Mouse (Mus musculus): Measurements from ENCODE around the gene Sgca. TPM values are rescaled to one million over a fixed set of nuclear protein-coding genes. Genes with fewer than 3 reads are reported as not detected.

The Sgca gene
- polyA plus RNA-seq, 1 experiment from 2014 or later = 0.77 TPM

DNA sequence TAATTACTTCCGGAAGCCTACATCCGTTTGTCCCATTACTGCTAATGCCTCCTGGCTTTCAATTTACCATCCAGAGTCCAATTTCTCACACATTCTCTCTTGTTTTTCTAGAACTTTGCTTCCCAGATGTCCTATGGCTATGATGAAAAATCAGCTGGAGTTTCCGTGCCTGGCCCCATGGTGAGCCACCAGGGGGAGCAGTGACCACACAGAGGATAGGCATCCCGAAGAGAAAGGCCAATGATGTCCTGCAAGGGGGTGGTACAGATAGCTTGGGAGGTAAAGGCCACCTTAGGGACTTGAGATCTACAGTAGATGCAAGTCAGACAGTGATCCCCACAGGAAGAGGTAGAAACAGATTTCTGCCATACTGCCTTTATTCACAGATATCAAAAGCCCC, 36.8 kb downstream of the Sgca start:
- Histone ChIP-seq H3K4me2 (peak overlapping the region; percentile 17; the same call in 1 of the 2 replicates), H3K27ac (replicated peaks) (no peak overlapping the region), H3K4me1 (peaks cover 23% of the 10 kb centered on the region), H3K9me3 (replicated peaks) (no peaks in the 10 kb centered on the region), H3K4me3 (replicated peaks) (no peak overlapping the region), H3K36me3 (no peaks in the 10 kb centered on the region), H3K27me3 (replicated peaks) (peaks cover 63% of the 10 kb centered on the region), H3K9ac (replicated peaks) (no peak overlapping the region)
- WGBS = 19% methylated on average over 4 of the region's 4 CpGs
- no peak for ATAC-seq (ENCODE audit: low FRiP score)

GRCm38 (mm10) chr11:94938296-94938695, 37.8 kb downstream of the Sgca start:
- no peak overlapping the region for H3K27ac ChIP-seq (replicated peaks)
- H3K4me1 ChIP-seq = peaks cover 23% of the 10 kb centered on the region
- 22% methylated on average over 9 of the region's 9 CpGs for WGBS
- no peaks in the 10 kb centered on the region for H3K9me3 ChIP-seq (replicated peaks)
- peak overlapping the region; percentile 34; the same call in 1 of the 2 replicates for H3K4me3 ChIP-seq (replicated peaks)
- no peaks in the 10 kb centered on the region for H3K36me3 ChIP-seq
- H3K27me3 ChIP-seq (replicated peaks) = peaks cover 71% of the 10 kb centered on the region
- H3K4me2 ChIP-seq = peak overlapping the region; percentile 59
- no peak for ATAC-seq (ENCODE audit: low FRiP score)
- H3K9ac ChIP-seq (replicated peaks) = no peak overlapping the region

DNA sequence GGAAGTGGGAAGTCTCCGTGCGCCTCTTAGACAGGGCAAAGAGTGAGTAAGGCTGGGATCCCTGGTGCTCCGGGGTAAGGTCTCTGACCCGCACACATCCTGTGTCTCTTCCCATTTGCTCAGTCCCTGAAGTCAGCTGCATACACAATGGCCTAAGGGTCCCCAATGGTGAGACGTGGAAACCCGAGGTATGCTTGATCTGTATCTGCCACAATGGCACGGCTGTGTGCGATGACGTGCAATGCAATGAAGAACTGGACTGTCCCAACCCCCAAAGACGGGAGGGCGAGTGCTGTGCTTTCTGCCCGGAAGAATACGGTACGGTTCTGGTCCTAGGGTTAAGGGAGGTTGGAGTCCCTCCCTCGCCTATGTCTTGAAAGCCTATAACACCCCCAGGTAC, 38.3 kb downstream of the Sgca start:
- 0 out of 2 replicates have a peak overlapping the region, but pooled peaks have one; percentile 5 for H3K9ac ChIP-seq (replicated peaks)
- peak overlapping the region; percentile 59 for H3K4me2 ChIP-seq
- H3K27me3 ChIP-seq (replicated peaks) = peaks cover 75% of the 10 kb centered on the region
- ATAC-seq (ENCODE audit: low FRiP score) = peak; percentile 23; the same call in 1 of the 2 replicates
- peak overlapping the region; percentile 34 for H3K4me3 ChIP-seq (replicated peaks)
- H3K4me1 ChIP-seq = peaks cover 23% of the 10 kb centered on the region
- H3K36me3 ChIP-seq = no peaks in the 10 kb centered on the region
- WGBS = 3% methylated on average over 15 of the region's 15 CpGs
- H3K9me3 ChIP-seq (replicated peaks) = no peaks in the 10 kb centered on the region
- no peak overlapping the region for H3K27ac ChIP-seq (replicated peaks)

- Histone ChIP-seq H3K27ac (replicated peaks) (no peak overlapping the region), H3K27me3 (replicated peaks) (peaks cover 75% of the 10 kb centered on the region), H3K4me2 (peak overlapping the region; percentile 59), H3K9me3 (replicated peaks) (no peaks in the 10 kb centered on the region), H3K4me3 (replicated peaks) (peak overlapping the region; percentile 34), H3K36me3 (no peaks in the 10 kb centered on the region), H3K4me1 (peaks cover 23% of the 10 kb centered on the region), H3K9ac (replicated peaks) (0 out of 2 replicates have a peak overlapping the region, but pooled peaks have one; percentile 5)
- peak; percentile 16; the same call in 1 of the 2 replicates for ATAC-seq (ENCODE audit: low FRiP score)
- 1% methylated on average over 18 of the region's 18 CpGs for WGBS
These were observed 38.8 kb downstream of the Sgca start for GRCm38 (mm10) chr11:94937335-94937781.

DNA sequence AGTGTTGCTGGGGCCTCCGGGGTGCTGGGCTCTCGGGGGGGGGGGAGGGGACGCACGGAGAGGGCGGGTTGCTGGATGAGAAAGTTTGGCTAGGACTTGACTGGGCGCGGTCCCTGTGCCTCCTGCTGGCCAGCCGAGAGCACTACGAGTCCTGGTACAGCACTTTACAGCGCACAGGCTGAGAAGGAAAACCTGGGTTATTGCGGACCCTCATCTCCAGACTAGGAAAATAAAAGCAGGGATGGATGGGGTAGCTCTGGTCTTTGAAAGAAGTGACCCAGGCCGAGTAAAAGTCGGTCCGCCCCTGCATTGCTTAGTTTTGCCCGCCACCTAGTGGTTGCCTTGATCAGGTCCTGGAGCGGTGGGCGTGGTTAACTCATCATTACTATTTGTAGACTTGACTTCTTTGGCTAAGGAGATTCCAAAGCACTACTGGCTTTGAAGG, 39.3 kb downstream of the Sgca start:
- no peaks in the 10 kb centered on the region for H3K9me3 ChIP-seq (replicated peaks)
- H3K9ac ChIP-seq (replicated peaks) = 0 out of 2 replicates have a peak overlapping the region, but pooled peaks have one; percentile 20
- H3K27me3 ChIP-seq (replicated peaks) = peaks cover 72% of the 10 kb centered on the region
- H3K36me3 ChIP-seq = no peaks in the 10 kb centered on the region
- H3K4me3 ChIP-seq (replicated peaks) = peak overlapping the region; percentile 34
- H3K4me2 ChIP-seq = peak overlapping the region; percentile 59
- WGBS = 2% methylated on average over 14 of the region's 17 CpGs
- peak; percentile 80 for ATAC-seq (ENCODE audit: low FRiP score)
- H3K4me1 ChIP-seq = peaks cover 23% of the 10 kb centered on the region
- peak overlapping the region; percentile 48; the same call in 1 of the 2 replicates for H3K27ac ChIP-seq (replicated peaks)

GRCm38 (mm10) chr11:94936045-94936444, 40.1 kb downstream of the Sgca start, which contains the start of gene Col1a1:
Gene Col1a1 (plus strand): TSS chr11:94936224.
- Histone ChIP-seq H3K36me3 (no peaks in the 10 kb centered on the region), H3K9me3 (replicated peaks) (no peaks in the 10 kb centered on the region), H3K4me3 (replicated peaks) (peak within 1 kb of the TSS; percentile 34), H3K27ac (replicated peaks) (peak within 1 kb of the TSS; percentile 48; the same call in 1 of the 2 replicates), H3K4me2 (peak within 1 kb of the TSS; percentile 59), H3K9ac (replicated peaks) (0 out of 2 replicates have a peak within 1 kb of the TSS, but pooled peaks have one; percentile 20), H3K4me1 (peaks cover 23% of the 10 kb centered on the region), H3K27me3 (replicated peaks) (peaks cover 66% of the 10 kb centered on the region)
- ATAC-seq (ENCODE audit: low FRiP score) = no peak
- 12% methylated on average over 19 of the region's 19 CpGs for WGBS

- no peak for ATAC-seq (ENCODE audit: low FRiP score)
- H3K9ac ChIP-seq (replicated peaks) = no peak overlapping the region
- no peaks in the 10 kb centered on the region for H3K9me3 ChIP-seq (replicated peaks)
- H3K4me1 ChIP-seq = peaks cover 23% of the 10 kb centered on the region
- H3K4me3 ChIP-seq (replicated peaks) = no peak overlapping the region
- WGBS = 35% methylated on average over 11 of the region's 11 CpGs
- no peak overlapping the region for H3K27ac ChIP-seq (replicated peaks)
- peaks cover 64% of the 10 kb centered on the region for H3K27me3 ChIP-seq (replicated peaks)
- no peaks in the 10 kb centered on the region for H3K36me3 ChIP-seq
- H3K4me2 ChIP-seq = no peak overlapping the region
These were observed 41.6 kb downstream of the Sgca start for GRCm38 (mm10) chr11:94934526-94934925.

- H3K9me3 ChIP-seq (replicated peaks) = no peaks in the 10 kb centered on the region
- no peaks in the 10 kb centered on the region for H3K36me3 ChIP-seq
- peaks cover 30% of the 10 kb centered on the region for H3K4me1 ChIP-seq
- H3K9ac ChIP-seq (replicated peaks) = no peak overlapping the region
- H3K27me3 ChIP-seq (replicated peaks) = peaks cover 56% of the 10 kb centered on the region
- ATAC-seq (ENCODE audit: low FRiP score) = no peak
- H3K27ac ChIP-seq (replicated peaks) = no peak overlapping the region
- WGBS = 29% methylated on average over 8 of the region's 8 CpGs
- H3K4me3 ChIP-seq (replicated peaks) = no peak overlapping the region
- no peak overlapping the region; the same call in 1 of the 2 replicates for H3K4me2 ChIP-seq
These were observed 42.5 kb downstream of the Sgca start for GRCm38 (mm10) chr11:94933584-94933983.

- Histone ChIP-seq H3K4me1 (peaks cover 8% of the 10 kb centered on the region; the same call in 1 of the 2 replicates), H3K27ac (replicated peaks) (no peak overlapping the region), H3K4me3 (replicated peaks) (no peak overlapping the region), H3K4me2 (no peak overlapping the region), H3K27me3 (replicated peaks) (peaks cover 24% of the 10 kb centered on the region), H3K9ac (replicated peaks) (no peak overlapping the region), H3K9me3 (replicated peaks) (no peaks in the 10 kb centered on the region), H3K36me3 (no peaks in the 10 kb centered on the region)
- WGBS = 61% methylated on average over 4 of the region's 4 CpGs
- ATAC-seq (ENCODE audit: low FRiP score) = no peak
These were observed 46.0 kb downstream of the Sgca start for GRCm38 (mm10) chr11:94930151-94930550.

GRCm38 (mm10) chr11:94929599-94929998, 46.5 kb downstream of the Sgca start:
- Histone ChIP-seq H3K9ac (replicated peaks) (no peak overlapping the region), H3K4me1 (peaks cover 8% of the 10 kb centered on the region; the same call in 1 of the 2 replicates), H3K9me3 (replicated peaks) (no peaks in the 10 kb centered on the region), H3K4me3 (replicated peaks) (no peak overlapping the region), H3K27me3 (replicated peaks) (peaks cover 19% of the 10 kb centered on the region), H3K27ac (replicated peaks) (no peak overlapping the region), H3K36me3 (no peaks in the 10 kb centered on the region), H3K4me2 (no peak overlapping the region)
- no peak for ATAC-seq (ENCODE audit: low FRiP score)
- WGBS = 65% methylated on average over 9 of the region's 9 CpGs

GRCm38 (mm10) chr11:94928820-94929219, 47.3 kb downstream of the Sgca start:
- Histone ChIP-seq H3K4me3 (replicated peaks) (no peak overlapping the region), H3K27me3 (replicated peaks) (peaks cover 11% of the 10 kb centered on the region), H3K9ac (replicated peaks) (no peak overlapping the region), H3K4me1 (peaks cover 8% of the 10 kb centered on the region; the same call in 1 of the 2 replicates), H3K4me2 (peak overlapping the region; percentile 38), H3K9me3 (replicated peaks) (no peaks in the 10 kb centered on the region), H3K27ac (replicated peaks) (0 out of 2 replicates have a peak overlapping the region, but pooled peaks have one; percentile 30), H3K36me3 (no peaks in the 10 kb centered on the region)
- ATAC-seq (ENCODE audit: low FRiP score) = no peak
- 8% methylated on average over 13 of the region's 13 CpGs for WGBS

DNA sequence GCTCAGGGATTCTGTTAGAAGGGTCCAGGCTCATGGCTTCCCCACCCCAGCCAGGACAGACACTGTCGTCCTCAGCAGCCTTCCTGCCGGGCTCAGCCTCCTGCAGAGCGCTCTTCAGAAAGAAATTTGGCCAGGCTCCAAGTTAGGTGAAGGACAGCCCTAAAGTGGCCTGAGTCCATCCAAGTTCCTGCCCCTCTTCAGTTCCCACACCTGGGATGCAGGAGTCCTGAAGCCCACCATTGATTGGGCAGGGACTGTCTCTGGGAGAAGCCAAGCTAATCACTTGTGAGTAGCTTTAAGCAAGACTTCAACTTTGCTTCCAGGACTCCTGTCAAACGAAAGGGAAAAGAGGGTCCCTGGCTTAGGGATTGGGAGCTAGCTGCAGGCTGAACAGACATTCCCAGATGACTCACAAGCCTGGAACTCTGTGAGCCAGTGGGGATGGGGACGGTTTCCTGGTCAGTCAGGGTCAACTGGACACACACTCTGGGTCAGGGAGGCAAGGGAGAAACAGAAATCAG, 48.3 kb downstream of the Sgca start:
- Histone ChIP-seq H3K27me3 (replicated peaks) (peaks cover 4% of the 10 kb centered on the region; the same call in 1 of the 2 replicates), H3K27ac (replicated peaks) (no peak overlapping the region), H3K4me1 (peaks cover 8% of the 10 kb centered on the region; the same call in 1 of the 2 replicates), H3K9me3 (replicated peaks) (no peaks in the 10 kb centered on the region), H3K9ac (replicated peaks) (no peak overlapping the region), H3K4me2 (no peak overlapping the region), H3K36me3 (no peaks in the 10 kb centered on the region), H3K4me3 (replicated peaks) (no peak overlapping the region)
- ATAC-seq (ENCODE audit: low FRiP score) = no peak
- 27% methylated on average over 5 of the region's 5 CpGs for WGBS
